Mouse (Mus musculus) kidney, postnatal 36 days (tissue): ENCODE measurements around the gene Sapcd1.

Source experiments
- DNase-seq, 2 experiments: peaks; one replicate each; pipeline ENCODE4 v3.0.0; 2021 to 2022; ENCODE audit warnings: mixed read lengths in 2 of 2

The Sapcd1 gene

DNA sequence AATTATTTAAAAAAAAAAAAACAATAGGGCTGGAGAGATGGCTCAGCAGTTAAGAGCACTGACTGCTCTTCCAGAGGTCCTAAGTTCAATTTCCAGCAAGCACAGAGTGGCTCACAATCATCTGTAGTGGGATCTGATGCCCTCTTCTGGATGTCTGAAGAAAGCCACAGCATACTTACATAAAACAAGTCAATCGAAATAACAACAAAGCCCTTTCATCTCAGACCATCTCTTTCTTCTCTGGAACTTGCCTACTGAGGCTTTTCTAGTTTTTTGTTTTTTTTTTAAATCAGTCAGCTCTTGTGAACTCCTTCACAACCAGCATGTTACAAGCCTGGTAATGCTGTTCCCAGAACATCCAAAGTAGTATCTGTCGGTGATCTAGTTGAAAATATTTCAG is 47.2 kb downstream of the Sapcd1 start:
- DNase-seq = peak; percentile 55 to 80

DNA sequence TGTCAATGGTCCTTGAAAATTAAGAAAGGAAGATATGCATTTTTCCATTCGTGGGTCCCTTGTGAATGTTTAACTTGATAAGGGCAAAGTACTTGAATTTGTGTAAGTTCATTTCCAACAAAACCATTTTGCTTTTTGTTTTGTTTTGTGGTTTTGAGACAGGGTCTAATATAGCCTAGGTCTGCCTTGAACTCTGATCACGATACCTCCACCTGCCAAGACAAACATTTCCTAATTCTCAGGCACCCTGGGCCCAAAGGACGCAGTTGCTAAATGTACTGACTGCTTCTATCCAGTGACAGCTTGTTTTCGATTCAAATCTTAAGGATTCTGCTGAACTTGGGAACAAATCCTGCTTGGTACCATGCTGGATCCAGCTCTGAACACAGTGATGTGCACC is 48.2 kb downstream of the Sapcd1 start:
- no peak for DNase-seq

- DNase-seq = no peak
Observed at GRCm38 (mm10) chr17:34978239-34978638, 49.6 kb downstream of the Sapcd1 start.

- DNase-seq = no peak
Observed at GRCm38 (mm10) chr17:34977000-34977399, 50.8 kb downstream of the Sapcd1 start.
